Mouse (Mus musculus) left cerebral cortex, postnatal 10 days (tissue): ENCODE data around the gene Timm8a2. TPM values are rescaled to one million over a fixed set of nuclear protein-coding genes. Genes with fewer than 3 reads are reported as not detected.

ENCODE experiments used
- DNase-seq, 2 experiments: peaks; one replicate each; pipeline ENCODE4 v3.0.0; 2021 to 2022; ENCODE audit warnings: low spot score in 2 of 2, mixed read lengths in 1 of 2; ENCODE audit errors: extremely low spot score in 1 of 2
- intact Hi-C: fragments of 180-260 bp; cut with DNase I; formaldehyde crosslinking; loops from one replicate; pipeline ENCODE4 v1.15.1; 2025
- total RNA-seq, 2 experiments: library from RNA; stranded (reverse); gene quantifications; 2 replicates each; pipeline ENCODE4 v1.2.3; 2021

Gene Timm8a2
- under 1 TPM in 1 of 2 experiments, not detected in 1; 0.39 TPM for total RNA-seq

GRCm38 (mm10) chr14:122034451-122034850 lies at the start of gene Timm8a2:
Gene Timm8a2 (plus strand): TSS chr14:122034674.
- no peak for DNase-seq
- intact Hi-C loops, result no loop called here

GRCm38 (mm10) chr14:121985477-121985876 lies 49.0 kb upstream of the Timm8a2 start:
- intact Hi-C loops, result no loop called here
- no peak for DNase-seq

- intact Hi-C loops, result no loop called here
- no peak for DNase-seq
These were observed 48.4 kb upstream of the Timm8a2 start for GRCm38 (mm10) chr14:121986028-121986427.

- intact Hi-C loops, result no loop called here
- no peak for DNase-seq
These were observed 47.2 kb upstream of the Timm8a2 start for GRCm38 (mm10) chr14:121987287-121987686.

- intact Hi-C loops, result no loop called here
- DNase-seq, result no peak
These were observed 46.8 kb upstream of the Timm8a2 start for GRCm38 (mm10) chr14:121987691-121988090.

- no peak for DNase-seq
- intact Hi-C loops, result no loop called here
These were observed 45.1 kb upstream of the Timm8a2 start for GRCm38 (mm10) chr14:121989331-121989730.

GRCm38 (mm10) chr14:121989869-121990268 lies 44.6 kb upstream of the Timm8a2 start:
- no peak for DNase-seq
- intact Hi-C loops, result no loop called here

GRCm38 (mm10) chr14:121990897-121991296 lies 43.6 kb upstream of the Timm8a2 start:
- no peak for DNase-seq
- intact Hi-C loops, result no loop called here

- intact Hi-C loops, result no loop called here
These were observed 42.6 kb upstream of the Timm8a2 start for GRCm38 (mm10) chr14:121991921-121992320.

GRCm38 (mm10) chr14:121992395-121993280 lies 41.8 kb upstream of the Timm8a2 start:
- no peak for DNase-seq
- intact Hi-C loops, result no loop called here

More at GRCm38 (mm10) chr14:121991921-121992320, 42.6 kb upstream of the Timm8a2 start:
- no peak for DNase-seq

GRCm38 (mm10) chr14:121993616-121994015 lies 40.9 kb upstream of the Timm8a2 start:
- no peak for DNase-seq
- intact Hi-C loops, result no loop called here

GRCm38 (mm10) chr14:121994171-121994700 lies 40.2 kb upstream of the Timm8a2 start:
- intact Hi-C loops, result no loop called here
- no peak for DNase-seq

GRCm38 (mm10) chr14:121994846-121995556 lies 39.5 kb upstream of the Timm8a2 start:
- DNase-seq, result no peak
- intact Hi-C loops, result no loop called here

GRCm38 (mm10) chr14:121995557-121995870 lies 39.0 kb upstream of the Timm8a2 start:
- intact Hi-C loops, result no loop called here
- DNase-seq, result no peak

- intact Hi-C loops, result no loop called here
- DNase-seq, result peak; percentile 23 to 72
These were observed 37.7 kb upstream of the Timm8a2 start for GRCm38 (mm10) chr14:121996786-121997185.

GRCm38 (mm10) chr14:121999455-121999854 lies 35.0 kb upstream of the Timm8a2 start:
- intact Hi-C loops, result no loop called here
- no peak for DNase-seq

- no peak for DNase-seq
- intact Hi-C loops, result no loop called here
These were observed 33.9 kb upstream of the Timm8a2 start for GRCm38 (mm10) chr14:122000346-122001105.

GRCm38 (mm10) chr14:122002224-122002623 lies 32.2 kb upstream of the Timm8a2 start:
- peak in 1 of 2 experiments; percentile 8 for DNase-seq
- intact Hi-C loops, result no loop called here

- intact Hi-C loops, result no loop called here
- DNase-seq, result no peak
These were observed 30.7 kb upstream of the Timm8a2 start for GRCm38 (mm10) chr14:122003812-122004211.
